In the genomic region with DNA sequence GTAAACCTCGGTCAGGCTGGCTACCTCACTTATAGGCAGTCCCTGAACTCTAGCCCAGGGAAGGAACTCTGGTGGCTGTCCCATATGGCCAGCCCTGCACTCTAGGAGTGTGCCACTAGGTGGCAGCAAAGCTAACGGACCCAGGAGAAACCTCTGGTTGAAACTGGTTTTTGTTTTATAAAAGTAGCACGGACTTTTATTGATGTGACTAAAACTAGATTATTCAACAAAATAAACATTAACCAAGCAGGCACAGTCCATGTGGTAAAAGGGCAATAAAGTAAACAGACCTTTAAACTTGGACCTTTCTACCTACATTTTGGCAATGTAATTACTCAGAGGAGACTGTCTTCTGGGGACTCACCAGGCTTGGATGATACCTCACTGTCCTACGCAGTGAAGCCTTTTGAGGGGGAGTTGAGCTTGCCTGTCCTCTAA, we compare ENCODE assay signal across 8 mouse cellular contexts. TPM values are rescaled to one million over a fixed set of nuclear protein-coding genes. Genes with fewer than 3 reads are reported as not detected.
A peak's percentile ranks its signal among the peaks of the same experiment; 100 is the strongest.
DNase-seq lines count a peak whose midpoint lies in the region; ATAC-seq and TF ChIP-seq lines count a peak whose summit lies in the region.

No protein-coding gene starts in this region.

- peak; percentile 41 for DNase-seq in Muller cell, postnatal 12 days (ENCODE audit: inconsistent ontology term)
- DNase-seq in cerebellum, adult 11-12 months = peak; percentile 51
- peak; percentile 78 for DNase-seq in forelimb bud, embryonic 11.5 days (ENCODE audit: low read depth, low spot score)
- peak; percentile 83 for DNase-seq in hindbrain, postnatal 0 days (ENCODE audit: low spot score)
- peak; percentile 59 for DNase-seq in left cerebral cortex, adult 11 months (ENCODE audit: low spot score)
- DNase-seq in right cerebral cortex, postnatal 25 days = peak; percentile 55
- peak; percentile 70 to 79 for DNase-seq in urinary bladder, postnatal 36 days (ENCODE audit: low spot score in 2 of 2)

- no peaks in the 10 kb centered on the region for H3K27me3 ChIP-seq in hindbrain, postnatal 0 days (ENCODE audit: insufficient read depth, low read length)

- H3K9me3 ChIP-seq in hindbrain, postnatal 0 days (ENCODE audit: low read length) = no peaks in the 10 kb centered on the region

- TF ChIP-seq CTCF in hindbrain, postnatal 0 days (IDR thresholded peaks at IDR 0.05; ENCODE audit: low read depth) = peak; percentile 95

- ATAC-seq in hindbrain, postnatal 0 days = peak; percentile 62
- peak; percentile 85 for ATAC-seq in megakaryocyte, adult 5-6 weeks (ENCODE audit: poor library complexity, severe bottlenecking)

- H3K27ac ChIP-seq in hindbrain, postnatal 0 days = no peak overlapping the region

- H3K36me3 ChIP-seq in hindbrain, postnatal 0 days (ENCODE audit: insufficient read depth, low read length) = peaks cover 6% of the 10 kb centered on the region; the same call in 1 of the 2 replicates

- 0 out of 2 replicates have a peak overlapping the region, but pooled peaks have one; percentile 29 for H3K4me2 ChIP-seq in hindbrain, postnatal 0 days (ENCODE audit: low read depth, low read length)

- no peak overlapping the region for H3K9ac ChIP-seq in hindbrain, postnatal 0 days (replicated peaks; ENCODE audit: low read length)

- H3K4me3 ChIP-seq in hindbrain, postnatal 0 days (ENCODE audit: low read length) = no peak overlapping the region

- no peaks in the 10 kb centered on the region for H3K4me1 ChIP-seq in hindbrain, postnatal 0 days (ENCODE audit: insufficient read depth, low read length)

- 5% methylated on average over 4 of the region's 4 CpGs for WGBS in hindbrain, postnatal 0 days

RNA-seq across cellular contexts. Expression of a gene that starts 55.4 kb away (rescaled TPM):
- 46.4 and 52.8 TPM in 2 replicates for total RNA-seq in hindbrain, postnatal 0 days (2014; rRNA removed)
- polyA plus RNA-seq in hindbrain, postnatal 0 days (2015; fragmentation: Nextera tagmentation; extraction: Ambion mirVana) = 99.4 and 103 TPM in 2 replicates
- total RNA-seq in megakaryocyte, adult 5-6 weeks (2015) = 61.0 and 61.8 TPM in 2 replicates
- total RNA-seq in megakaryocyte, adult 5-6 weeks (2017) = 76.8 and 88.0 TPM in 2 replicates
